Mouse (Mus musculus): ENCODE data around the gene Gm13088. TPM values are rescaled to one million over a fixed set of nuclear protein-coding genes. Genes with fewer than 3 reads are reported as not detected.

Gene Gm13088
- polyA plus RNA-seq (2017; shearing (Covaris generic)): not detected

GRCm38 (mm10) chr4:143657146-143657545 lies at the start of gene Gm13088:
TSS of gene Gm13088 (minus strand) at chr4:143657246.

GRCm38 (mm10) chr4:143702611-143703010 lies 45.6 kb upstream of the Gm13088 start, which contains the start of gene Gm13089:
TSS of gene Gm13089 (minus strand) at chr4:143702711.

GRCm38 (mm10) chr4:143614703-143615102 lies 42.3 kb downstream of the Gm13088 start, which contains the start of gene Gm13083:
TSS of gene Gm13083 (plus strand) at chr4:143615003.

Other genes starting within 250 kb of the Gm13088 start
- gene Pramef8, start 244.8 kb downstream of the Gm13088 start, polyA plus RNA-seq (2017; shearing (Covaris generic)): 38.1 TPM
- gene Oog4, start 206.9 kb downstream of the Gm13088 start, polyA plus RNA-seq (2017; shearing (Covaris generic)): not detected
- not detected for gene Gm13043, start 145.9 kb downstream of the Gm13088 start, polyA plus RNA-seq (2017; shearing (Covaris generic))
- gene Gm13040, start 121.3 kb downstream of the Gm13088 start, polyA plus RNA-seq (2017; shearing (Covaris generic)): not detected
- gene BC080695, start 105.5 kb downstream of the Gm13088 start, polyA plus RNA-seq (2017; shearing (Covaris generic)): 0.24 TPM
- gene Gm13057, start 105.5 kb downstream of the Gm13088 start, polyA plus RNA-seq (2017; shearing (Covaris generic)): not detected
- gene Gm13083, start 42.2 kb downstream of the Gm13088 start, polyA plus RNA-seq (2017; shearing (Covaris generic)): not detected
- not detected for gene Gm13089, start 45.5 kb upstream of the Gm13088 start, polyA plus RNA-seq (2017; shearing (Covaris generic))
- not detected for gene Gm13078, start 62.2 kb upstream of the Gm13088 start, polyA plus RNA-seq (2017; shearing (Covaris generic))
- gene Gm13023, start 132.1 kb upstream of the Gm13088 start, polyA plus RNA-seq (2017; shearing (Covaris generic)): not detected
- not detected for gene Gm13084, start 158.8 kb upstream of the Gm13088 start, polyA plus RNA-seq (2017; shearing (Covaris generic))
- gene Gm13103, start 189.3 kb upstream of the Gm13088 start, polyA plus RNA-seq (2017; shearing (Covaris generic)): not detected
- not detected for gene Pramef6, start 243.1 kb upstream of the Gm13088 start, polyA plus RNA-seq (2017; shearing (Covaris generic))

All from naive thymus-derived CD4-positive, alpha-beta T cell, adult 5 months (primary cell).